Mouse (Mus musculus): ENCODE measurements around the gene Cept1. TPM values are rescaled to one million over a fixed set of nuclear protein-coding genes. Genes with fewer than 3 reads are reported as not detected.
"Not testable (repeated sequence)": the region's sequence is repeated elsewhere in the genome, so short reads cannot be mapped to it uniquely, and the experiment has no call there.

Cept1 gene
- total RNA-seq (2021) = 10 to 100 TPM; 42.2 to 44.4 TPM
- polyA plus RNA-seq (2012; rRNA removed) = 3.6 and 4.9 TPM in 2 replicates
- long read RNA-seq, transcript Cept1-202 (9 exons, 2,814 nt) = major isoform, 21 of 27 reads
- long read RNA-seq, partial matches to known transcripts = 2 of 27 reads
- long read RNA-seq, other reads (novel, unspliced or antisense) = 3 of 27 reads

- DNase-seq = peak; percentile 94
Observed at GRCm38 (mm10) chr3:106547171-106547923, at the start of gene Cept1, which contains the start of gene Dram2. Gene Cept1, minus strand, starts transcription at chr3:106547802. Gene Dram2, plus strand, starts transcription at chr3:106547798.

GRCm38 (mm10) chr3:106593631-106594030 lies 46.0 kb upstream of the Cept1 start:
- not testable (repeated sequence) for DNase-seq

- no peak for DNase-seq
Observed at GRCm38 (mm10) chr3:106579296-106579695, 31.7 kb upstream of the Cept1 start.

- no peak for DNase-seq
Observed at GRCm38 (mm10) chr3:106573191-106573590, 25.6 kb upstream of the Cept1 start.

GRCm38 (mm10) chr3:106565876-106566275 lies 18.3 kb upstream of the Cept1 start:
- no peak for DNase-seq

GRCm38 (mm10) chr3:106558271-106558670 lies 10.7 kb upstream of the Cept1 start:
- DNase-seq = no peak

- DNase-seq = no peak
Observed at GRCm38 (mm10) chr3:106555743-106556250, 8.2 kb upstream of the Cept1 start.

GRCm38 (mm10) chr3:106553411-106553810 lies 5.8 kb upstream of the Cept1 start:
- no peak for DNase-seq

GRCm38 (mm10) chr3:106548971-106549370 lies 1.4 kb upstream of the Cept1 start:
- DNase-seq = no peak

GRCm38 (mm10) chr3:106547924-106548539 lies 430 bp upstream of the Cept1 start:
- no peak for DNase-seq

- DNase-seq = no peak
Observed at GRCm38 (mm10) chr3:106544721-106545316, 2.8 kb downstream of the Cept1 start.

GRCm38 (mm10) chr3:106533277-106533676 lies 14.3 kb downstream of the Cept1 start:
- no peak for DNase-seq

GRCm38 (mm10) chr3:106528032-106528431 lies 19.6 kb downstream of the Cept1 start:
- DNase-seq = no peak

- no peak for DNase-seq
Observed at GRCm38 (mm10) chr3:106526411-106526810, 21.2 kb downstream of the Cept1 start.

GRCm38 (mm10) chr3:106522730-106523129 lies 24.9 kb downstream of the Cept1 start:
- no peak for DNase-seq

GRCm38 (mm10) chr3:106515016-106515415 lies 32.6 kb downstream of the Cept1 start:
- DNase-seq = no peak

- DNase-seq = no peak
Observed at GRCm38 (mm10) chr3:106510669-106511068, 36.9 kb downstream of the Cept1 start.

GRCm38 (mm10) chr3:106502892-106503291 lies 44.7 kb downstream of the Cept1 start:
- no peak for DNase-seq

- no peak for DNase-seq
Observed at GRCm38 (mm10) chr3:106500510-106500909, 47.1 kb downstream of the Cept1 start.

- no peak for DNase-seq
Observed at GRCm38 (mm10) chr3:106496996-106497395, 50.6 kb downstream of the Cept1 start.

- peak; percentile 16 for DNase-seq
Observed at GRCm38 (mm10) chr3:106496045-106496721, 51.4 kb downstream of the Cept1 start.

Data from adrenal gland, adult 2 months (tissue).